Mouse (Mus musculus) cerebellum, adult 9-10 months (tissue): ENCODE measurements around the gene Fnbp4.

Experiments
- DNase-seq: peaks from one replicate; pipeline ENCODE4 v3.0.0; 2022

Gene Fnbp4

DNA sequence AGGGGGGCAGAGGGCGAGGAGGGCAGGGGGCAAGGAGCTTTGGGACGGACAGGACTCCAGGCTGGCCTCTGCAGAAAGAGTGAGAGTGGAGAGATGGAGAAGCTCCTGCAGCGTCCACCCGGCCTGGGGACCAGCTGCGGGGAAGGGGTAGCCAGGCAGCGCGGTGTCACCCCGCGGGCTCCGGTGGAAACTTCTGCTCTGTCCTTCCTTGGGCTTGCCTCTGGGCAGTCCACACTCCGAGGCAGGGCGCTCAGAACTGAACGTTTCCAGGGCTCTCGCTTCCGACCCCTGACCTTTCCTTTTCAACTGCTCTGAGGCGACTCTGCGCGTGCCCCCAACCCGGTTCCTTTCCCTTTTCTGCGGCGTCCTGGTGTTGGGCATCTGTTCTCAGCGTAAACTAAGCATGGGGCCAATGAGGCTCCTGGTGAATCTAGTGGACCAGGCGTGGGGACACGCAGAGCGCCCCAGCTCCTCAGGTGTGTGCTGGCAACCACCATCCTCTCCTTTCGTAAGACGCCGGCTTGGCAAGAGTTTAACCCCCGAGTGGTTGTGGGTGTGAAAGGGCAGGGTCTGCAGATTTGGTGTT, 37.8 kb downstream of the Fnbp4 start:
- peak; percentile 56 for DNase-seq

DNA sequence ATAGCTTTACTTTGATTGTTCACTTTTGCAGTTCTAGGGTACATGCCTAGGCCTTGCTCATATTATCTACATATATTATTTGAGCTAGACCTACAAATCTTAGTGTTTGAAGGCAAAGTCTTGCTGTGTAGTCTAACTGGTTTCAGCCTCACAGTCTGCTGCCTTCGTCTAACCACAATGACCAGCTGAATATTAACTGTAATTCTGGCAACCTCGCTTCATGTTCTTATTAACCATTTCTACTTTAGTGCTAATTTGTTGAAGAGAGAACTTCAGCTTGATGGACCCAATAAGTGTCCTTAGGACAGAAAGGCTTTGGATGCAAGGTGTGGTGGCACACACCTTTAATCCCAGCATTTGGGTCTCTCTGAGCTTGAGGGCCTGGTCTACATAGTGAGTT, 43.0 kb downstream of the Fnbp4 start:
- no peak for DNase-seq

DNA sequence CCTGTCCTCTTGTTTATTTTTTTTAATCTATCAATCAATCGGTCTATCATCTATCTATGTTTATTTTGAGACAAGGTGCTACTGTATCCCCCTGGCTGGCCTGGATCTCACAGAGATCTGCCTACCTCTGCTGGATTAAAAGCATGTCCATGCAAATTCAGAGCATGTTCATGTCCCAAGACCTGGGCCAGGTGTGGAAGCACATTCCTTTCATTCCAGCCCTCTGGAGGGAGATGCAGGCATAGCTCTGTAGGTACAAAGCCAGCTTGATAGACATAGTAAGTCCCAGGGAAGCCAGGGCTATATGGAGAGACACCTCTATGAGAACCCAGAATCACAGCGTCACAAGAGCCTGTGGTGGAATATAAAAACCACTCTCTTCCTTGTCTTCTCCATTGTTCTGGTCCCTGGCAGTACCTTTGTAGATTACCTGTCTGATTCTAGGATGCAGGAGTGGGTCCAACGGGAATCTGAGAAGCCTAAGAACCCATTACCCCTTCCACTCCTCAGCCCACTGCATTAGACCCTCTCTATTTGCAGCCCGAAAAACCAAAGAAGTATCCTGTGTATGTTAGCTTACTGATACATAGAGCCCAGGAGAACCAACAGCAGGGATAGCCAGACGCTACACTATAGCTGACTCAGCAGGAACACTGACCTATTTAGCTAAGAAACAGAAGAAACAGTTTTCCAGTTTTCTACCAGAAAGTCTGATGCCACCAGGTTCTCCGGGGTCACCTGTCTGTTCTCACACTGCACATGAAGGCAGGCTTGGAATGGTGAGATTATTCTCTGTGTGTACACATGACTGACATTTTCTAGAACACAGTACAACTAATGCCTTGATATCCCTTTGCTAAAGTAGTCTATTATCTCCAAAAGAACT, 63.3 kb downstream of the Fnbp4 start:
- peak; percentile 76 for DNase-seq

DNA sequence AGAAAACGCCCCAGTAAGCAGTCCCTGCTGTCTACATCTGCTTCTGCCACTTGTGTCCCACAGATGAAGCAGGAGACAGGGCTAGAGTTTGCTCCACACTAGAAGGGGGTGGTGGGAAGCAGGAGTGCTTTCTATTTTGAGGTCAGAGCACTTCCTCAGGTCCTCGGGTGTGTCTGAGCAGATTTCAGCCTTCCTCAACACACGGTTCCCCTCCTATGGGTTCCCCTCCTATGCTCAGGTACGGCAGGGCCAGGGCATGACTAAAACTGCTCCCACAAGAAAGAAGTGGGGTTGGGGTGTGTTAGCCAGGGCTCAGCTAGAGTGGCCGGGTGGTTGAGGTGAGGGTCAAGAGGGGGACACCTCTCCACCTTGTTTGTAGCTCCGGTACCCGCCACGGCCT, 65.6 kb downstream of the Fnbp4 start:
- no peak for DNase-seq

DNA sequence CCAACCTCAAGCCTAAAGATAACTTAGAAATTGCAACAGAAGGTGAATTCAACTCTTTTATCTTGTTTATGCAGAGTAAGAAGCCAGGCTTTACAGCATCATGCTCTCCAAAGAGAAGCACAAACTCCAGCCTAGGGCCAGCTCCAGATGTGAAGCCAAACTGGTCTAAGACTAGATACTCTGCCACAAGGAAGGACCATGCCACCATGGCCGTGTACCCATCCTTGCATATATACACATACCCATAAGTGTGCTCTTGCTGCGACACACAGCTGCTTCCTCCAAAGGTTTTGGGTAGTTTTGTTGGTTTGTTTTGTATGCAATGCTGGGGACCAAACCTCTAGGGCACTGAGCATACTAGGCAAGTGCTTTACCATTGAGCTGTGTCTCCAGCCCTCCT, 70.1 kb downstream of the Fnbp4 start:
- no peak for DNase-seq

DNA sequence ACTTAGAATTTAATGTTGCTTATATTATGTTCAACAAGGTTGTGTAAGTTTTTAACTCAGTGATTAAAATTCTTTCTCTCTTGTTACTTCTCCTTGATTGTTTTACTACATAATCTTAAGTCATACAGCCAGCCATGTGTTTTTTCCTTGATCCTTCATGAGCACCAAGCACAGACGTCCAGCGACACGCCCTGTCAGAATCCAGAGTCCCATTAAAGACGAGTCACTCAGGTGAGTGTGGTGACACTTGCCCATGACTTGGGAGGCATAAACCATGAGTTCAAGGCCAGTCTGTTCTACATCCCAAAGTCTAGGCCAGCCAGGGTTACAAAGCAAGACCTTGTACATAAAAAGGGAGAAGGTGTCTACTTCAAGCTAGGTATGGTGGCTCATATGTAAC, 71.0 kb downstream of the Fnbp4 start:
- DNase-seq = no peak

DNA sequence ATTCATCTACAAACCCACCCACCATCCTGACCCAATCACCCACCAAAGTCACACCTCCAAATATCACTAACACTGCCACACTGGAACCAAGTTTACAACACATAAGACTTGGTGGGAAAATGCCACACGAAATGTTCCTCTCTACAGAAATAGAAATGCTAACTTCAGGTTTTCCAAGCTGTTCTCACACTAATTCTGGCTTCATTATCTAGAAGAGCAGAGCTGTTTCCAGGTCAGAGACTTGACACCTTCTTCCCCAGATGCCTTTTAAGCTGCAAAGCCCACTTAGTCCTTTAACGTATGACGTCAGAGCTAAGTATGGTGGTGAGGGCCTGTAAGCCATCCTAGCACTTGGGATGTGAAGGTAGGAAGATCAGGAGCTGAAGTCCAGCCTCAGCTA, 73.5 kb downstream of the Fnbp4 start:
- DNase-seq = peak; percentile 18

DNA sequence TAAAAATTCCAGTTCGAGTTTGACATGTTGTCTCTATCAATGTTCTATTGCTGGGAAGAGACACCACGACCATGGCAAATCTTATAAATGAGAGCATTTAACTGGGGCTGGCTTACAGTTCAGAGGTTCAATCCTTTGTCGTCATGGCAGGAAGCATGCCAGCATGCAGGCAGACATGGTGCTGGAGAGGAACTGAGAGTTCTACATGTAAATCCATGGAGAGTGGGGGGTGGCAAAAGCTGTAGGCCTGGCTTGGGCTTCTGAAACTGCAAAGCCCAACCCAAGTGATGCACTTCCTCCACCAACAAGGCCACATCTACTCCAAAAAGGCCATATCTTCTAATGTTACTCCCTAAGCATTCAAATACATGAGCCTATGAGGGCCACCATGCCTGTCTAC, 75.7 kb downstream of the Fnbp4 start:
- no peak for DNase-seq

DNA sequence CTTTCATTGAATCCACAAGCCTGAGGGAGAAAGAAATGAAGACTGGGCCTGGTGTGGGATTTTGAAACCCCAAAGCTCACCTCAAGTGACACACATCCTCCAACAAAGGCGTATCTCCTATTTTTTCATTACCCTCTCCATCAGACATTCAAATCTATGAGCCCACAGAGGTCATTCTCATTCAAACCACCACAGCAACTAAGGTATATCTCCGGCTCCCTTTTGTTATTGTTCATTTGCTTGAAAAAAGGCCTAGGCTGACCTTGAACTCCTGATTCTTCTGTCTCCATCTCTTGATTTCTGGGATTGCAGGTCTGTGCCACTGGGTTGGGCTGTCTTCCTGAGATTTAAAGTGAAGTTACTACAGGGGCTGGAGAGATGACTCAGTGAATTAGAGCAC, 77.8 kb downstream of the Fnbp4 start:
- peak; percentile 61 for DNase-seq

DNA sequence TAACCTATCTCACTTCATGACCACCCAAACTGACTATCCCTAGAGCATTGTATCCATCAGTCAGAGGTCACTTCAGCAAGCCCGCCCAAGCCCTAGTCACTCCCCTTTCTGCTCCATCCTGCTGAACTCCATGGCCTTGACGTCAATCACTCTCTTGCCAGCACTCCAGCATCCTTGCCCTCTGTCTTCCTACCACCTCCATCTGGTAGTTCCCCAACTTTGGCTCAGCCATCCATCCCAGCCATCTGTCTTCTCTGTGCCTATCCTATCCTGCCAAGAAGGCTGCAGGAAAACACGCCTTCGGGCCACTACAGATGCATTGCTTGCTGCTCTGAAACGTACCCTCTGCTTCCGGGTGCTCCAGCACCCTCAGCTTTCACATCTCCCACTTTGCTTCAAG, 78.6 kb downstream of the Fnbp4 start:
- DNase-seq = peak; percentile 98

DNA sequence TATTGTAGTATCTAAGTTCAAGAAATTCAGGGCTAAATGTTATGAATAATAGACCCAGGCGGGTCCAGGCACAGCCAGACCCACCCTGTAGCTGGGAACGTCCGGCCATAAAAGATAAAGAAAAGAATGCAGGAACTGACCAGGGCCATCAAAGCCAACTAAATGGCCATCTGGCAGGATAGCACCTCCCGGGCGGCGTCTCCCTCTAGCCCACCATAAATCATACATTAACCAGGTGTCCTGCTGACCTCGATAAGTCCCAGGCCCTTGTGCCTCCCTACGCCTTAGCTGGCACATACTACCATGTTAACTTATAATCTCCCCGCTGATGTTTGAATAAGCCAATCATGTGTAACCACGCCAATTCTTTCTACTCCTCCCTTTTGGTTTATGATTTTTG, 79.4 kb downstream of the Fnbp4 start:
- peak; percentile 56 for DNase-seq

DNA sequence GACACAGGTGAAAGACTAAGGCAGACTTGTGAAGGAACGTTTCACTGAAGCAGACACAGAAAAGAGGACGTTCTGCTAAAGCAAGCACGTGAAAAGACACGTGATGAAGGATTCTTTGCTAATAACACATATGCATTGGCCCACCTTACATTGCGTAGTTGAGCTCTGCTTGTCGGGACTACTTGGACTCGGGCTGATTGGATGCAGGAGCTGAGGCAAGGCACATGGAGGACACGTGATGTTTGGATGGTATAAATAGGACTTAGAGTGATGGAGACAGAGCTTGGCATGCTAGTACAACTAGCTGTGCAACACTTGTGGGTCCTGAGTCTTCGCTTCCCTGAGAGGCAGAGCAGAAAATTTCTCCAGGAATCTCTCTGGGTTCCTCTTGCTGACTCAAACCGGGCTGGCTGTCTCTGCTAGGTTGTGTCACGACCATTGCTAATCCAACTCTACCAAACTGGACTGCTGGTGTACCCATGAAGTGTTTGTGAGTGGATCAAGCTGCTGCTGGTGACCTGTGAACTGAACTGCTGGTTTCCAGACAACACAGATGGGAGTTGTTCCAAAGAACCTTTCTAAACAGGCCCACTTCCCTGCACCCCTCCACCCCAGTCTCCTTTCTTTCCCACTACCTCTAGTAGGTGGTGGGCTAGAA, 80.5 kb downstream of the Fnbp4 start:
- peak; percentile 48 for DNase-seq

DNA sequence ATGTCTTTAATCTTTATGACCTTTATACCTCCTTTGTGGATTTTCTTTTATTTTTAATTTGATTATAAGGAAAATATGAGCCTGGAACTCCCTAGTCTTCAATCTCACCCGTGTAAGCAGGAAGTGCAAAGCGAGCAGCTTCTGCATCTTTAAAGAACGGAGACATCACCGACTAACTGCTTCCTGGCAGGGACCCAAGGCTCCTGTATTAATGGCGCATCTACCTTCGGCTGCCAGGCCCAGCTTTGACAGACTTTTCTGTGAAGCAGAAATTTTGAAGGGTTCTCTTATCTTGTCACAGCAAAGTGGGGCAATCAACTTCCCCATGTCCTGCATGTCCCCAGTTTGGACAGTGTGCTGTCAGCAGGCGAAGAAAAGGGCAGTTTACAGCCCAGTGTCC, 83.6 kb downstream of the Fnbp4 start:
- DNase-seq = peak; percentile 68
